Mouse (Mus musculus): Measurements from ENCODE around the gene Arsg.
A peak's percentile ranks its signal among the peaks of the same experiment; 100 is the strongest.
"Not testable (repeated sequence)": the region's sequence is repeated elsewhere in the genome, so short reads cannot be mapped to it uniquely, and the experiment has no call there.

The Arsg gene

DNA sequence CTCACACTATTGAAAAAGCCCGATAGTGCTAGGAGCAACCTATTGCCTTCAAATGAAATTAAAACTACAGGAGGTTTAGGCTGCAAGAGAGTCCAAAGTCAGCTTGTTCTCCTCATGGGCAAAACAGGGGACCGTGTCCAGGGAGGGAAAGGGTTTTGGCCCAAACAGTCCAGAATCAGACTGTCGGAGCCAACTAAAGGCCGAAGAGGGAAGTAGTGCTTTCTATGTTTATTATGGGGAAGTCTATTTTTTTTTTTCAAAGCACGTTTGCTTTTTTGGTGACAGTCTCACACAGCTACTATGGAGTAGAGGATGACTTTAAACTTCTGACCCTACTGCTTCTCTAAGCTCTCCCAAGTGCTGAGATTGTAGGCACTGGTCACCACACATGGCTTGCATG, 5.0 kb upstream of the Arsg start:
- no peak for DNase-seq (ENCODE audit: low read depth, low spot score)

DNA sequence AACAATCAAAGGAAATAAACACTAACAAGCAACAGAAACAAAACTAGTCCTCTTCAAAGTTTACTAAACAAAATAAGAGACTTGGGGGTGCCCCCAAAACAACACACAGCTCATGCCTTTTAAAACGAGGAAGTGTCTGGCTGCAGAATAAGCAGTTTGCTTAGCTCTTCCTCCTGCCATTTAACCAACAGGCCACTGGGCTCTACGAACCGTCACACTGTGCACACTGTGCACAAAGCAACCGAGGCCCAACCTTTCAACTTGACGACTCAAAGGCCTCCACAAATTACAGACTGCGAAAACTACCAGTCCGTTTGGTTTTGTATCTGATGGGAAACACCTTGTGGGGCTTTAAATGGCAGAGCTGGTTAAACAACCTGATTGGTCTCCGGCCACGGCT, 3.0 kb upstream of the Arsg start:
- DNase-seq (ENCODE audit: low read depth, low spot score): no peak

DNA sequence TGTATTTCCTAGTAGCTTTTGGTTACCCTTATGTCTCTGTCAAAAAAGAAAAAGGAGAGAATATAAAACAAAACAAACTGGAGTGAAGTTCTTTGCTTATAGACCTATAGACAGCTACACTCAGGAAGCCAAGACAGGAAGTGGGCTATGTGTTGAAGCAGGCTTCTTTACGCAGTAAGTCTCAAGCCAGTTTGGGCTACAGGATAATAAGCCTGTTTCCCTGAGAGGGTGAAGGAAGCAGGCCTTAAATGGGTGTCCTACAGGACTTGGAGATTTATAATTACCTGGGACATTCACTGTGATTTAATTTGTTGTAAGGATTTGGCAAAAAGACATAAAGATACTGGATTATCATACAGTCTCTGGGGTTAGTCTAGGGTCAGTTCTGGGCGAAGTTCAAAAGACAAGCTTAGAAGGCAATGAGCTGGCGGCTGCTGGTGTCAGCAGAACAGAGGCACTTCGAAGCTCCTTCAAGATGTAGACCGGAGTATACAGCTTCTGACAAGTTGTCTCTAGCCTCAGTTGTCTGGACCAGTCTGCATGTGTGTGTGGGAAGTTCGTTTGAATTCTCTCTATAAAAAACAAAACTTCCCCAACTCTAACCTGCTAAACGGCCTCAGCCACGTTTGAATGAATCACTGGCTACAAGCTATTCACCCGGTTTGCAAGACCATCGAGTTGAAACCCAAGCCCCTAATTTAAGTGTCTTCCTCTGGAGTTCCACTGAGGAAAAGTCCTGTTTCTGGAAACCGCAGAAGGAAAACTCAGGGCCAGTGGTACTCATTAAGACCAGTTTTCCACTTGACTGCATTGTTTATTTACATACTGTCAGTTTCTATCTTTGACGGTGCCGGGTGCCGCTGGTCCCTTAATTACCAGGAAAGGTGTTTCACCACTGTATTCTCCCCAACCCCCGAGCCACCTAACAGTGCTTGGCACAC, 2.0 kb upstream of the Arsg start:
- DNase-seq (ENCODE audit: low read depth, low spot score): no peak

- no peak for DNase-seq (ENCODE audit: low read depth, low spot score)
These were observed 943 bp upstream of the Arsg start for GRCm38 (mm10) chr11:109472171-109472691.

DNA sequence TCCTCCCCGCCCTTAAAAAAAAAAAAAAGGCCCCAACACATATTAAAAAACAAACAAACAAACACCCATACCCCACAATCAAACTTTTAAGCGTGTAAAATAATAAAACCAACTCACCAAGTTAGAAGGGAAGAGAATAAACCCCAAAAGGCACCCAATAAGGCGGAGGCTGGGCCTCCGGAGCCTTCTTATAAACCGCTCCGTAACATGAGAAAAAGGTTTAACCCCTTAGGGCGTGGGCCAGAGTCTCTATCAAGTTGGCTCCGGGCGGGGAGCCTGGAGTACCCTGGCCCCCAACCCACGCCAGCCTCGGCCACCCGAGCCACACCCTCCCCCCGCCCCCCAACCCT, 378 bp upstream of the Arsg start:
- no peak for DNase-seq (ENCODE audit: low read depth, low spot score)

DNA sequence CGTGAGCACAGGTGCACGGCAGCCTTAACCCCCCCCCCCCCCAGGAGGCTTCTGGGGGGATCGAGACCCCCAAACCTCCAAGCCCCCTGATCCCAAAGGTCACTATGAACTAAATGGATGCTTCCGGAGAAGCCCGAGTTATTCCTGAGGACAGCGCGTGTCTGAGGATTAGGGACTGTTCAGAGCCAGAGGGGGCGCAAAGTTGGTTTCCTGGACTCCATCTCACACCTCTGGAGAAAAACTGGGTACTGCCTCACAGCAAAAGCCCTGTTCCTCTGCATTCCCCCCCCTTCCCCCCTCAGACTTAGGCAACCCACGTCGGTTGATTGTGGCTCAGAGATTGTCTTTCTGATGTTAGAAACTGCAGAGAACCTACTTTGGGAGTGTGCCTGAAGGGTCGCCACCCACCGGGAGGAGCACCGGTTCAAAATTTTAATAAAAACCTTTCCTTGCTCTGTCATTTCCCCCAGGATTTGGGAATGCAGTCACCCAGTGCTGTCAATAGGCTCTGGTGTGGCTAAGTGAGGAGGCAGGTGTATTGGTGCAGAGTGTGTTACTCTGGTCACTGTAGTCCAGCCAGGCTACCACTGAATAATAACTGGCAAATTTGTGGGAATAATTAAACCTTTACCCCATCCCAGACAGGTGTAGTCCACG, 1.0 kb downstream of the Arsg start:
- peak; percentile 68 for DNase-seq (ENCODE audit: low read depth, low spot score)

DNA sequence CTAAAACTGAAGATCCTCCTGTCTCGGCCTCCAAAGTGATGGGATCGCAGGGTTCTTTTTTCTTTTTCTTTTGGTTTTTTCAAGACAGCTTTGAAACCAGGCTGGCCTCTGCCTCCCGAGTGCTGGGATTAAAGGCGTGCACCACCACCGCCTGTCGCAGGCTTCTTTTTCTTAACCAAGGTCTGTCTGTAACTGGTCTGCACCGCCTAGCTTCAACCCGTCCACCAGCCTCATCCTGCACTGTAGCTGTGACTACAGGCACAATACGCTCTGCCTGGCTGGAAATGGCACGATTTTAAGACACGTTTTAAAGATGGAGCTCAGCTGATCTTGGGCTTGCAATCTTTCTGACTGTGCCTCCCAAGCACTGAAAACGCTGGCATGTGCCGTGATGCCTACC, 1.7 kb downstream of the Arsg start:
- no peak for DNase-seq (ENCODE audit: low read depth, low spot score)

DNA sequence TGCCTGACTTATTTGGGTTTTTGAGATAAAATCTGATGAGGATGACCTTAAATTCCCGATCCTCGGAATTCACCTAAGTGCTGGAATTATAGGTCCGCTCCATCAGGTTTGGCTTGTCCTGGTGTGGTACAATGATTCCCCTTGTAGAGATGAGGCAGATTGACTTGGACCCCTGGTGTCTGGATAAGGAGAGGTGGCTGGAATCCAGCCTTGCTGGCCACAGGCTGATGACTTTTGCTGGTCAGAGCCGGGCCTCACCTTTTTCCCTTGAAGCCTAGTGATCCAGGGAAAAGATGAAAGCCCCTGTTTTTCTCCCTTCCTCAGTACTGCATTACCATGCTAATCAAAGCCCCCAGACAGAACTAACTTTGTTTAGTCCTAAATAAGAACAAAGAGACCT, 2.5 kb downstream of the Arsg start:
- no peak for DNase-seq (ENCODE audit: low read depth, low spot score)

DNA sequence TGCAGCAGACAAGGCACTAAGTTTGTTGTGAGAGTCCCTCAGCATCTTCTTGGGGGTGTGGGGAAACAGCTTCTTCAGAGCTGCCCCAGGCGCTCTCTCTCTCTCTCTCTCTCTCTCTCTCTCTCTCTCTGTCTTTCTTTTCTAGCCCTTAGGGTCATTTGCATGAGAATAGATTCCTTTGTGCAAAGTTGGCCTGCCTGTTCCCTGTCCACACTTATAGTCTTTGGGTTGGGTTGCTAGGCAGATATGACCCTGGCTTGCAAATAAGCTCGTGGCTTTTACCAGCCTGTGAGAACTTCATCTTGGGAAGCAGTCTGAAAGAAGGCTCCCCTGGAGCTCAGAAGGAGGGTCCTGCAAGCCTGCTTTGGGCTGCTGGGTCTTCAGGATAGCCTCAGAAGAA, 3.1 kb downstream of the Arsg start:
- no peak for DNase-seq (ENCODE audit: low read depth, low spot score)

DNA sequence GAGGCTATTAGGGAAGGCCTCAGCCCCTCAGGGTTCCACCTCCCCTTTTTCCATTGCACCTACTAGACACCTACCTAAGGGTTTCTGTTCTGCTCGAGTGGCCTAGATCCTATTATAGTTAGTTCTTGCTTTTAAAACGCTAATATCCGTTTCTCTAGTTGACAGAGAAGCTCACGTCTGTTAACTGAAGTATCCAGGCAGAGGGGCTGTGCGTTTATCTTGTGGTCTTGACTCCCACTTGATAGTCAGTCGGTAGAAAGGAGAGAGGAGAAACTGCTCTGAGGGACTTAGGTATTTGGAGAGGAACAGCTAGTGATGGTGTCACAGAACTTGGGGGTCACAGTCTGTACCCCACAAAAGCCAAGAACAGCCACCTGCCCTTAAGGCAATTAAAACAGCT, 3.5 kb downstream of the Arsg start:
- no peak for DNase-seq (ENCODE audit: low read depth, low spot score)

DNA sequence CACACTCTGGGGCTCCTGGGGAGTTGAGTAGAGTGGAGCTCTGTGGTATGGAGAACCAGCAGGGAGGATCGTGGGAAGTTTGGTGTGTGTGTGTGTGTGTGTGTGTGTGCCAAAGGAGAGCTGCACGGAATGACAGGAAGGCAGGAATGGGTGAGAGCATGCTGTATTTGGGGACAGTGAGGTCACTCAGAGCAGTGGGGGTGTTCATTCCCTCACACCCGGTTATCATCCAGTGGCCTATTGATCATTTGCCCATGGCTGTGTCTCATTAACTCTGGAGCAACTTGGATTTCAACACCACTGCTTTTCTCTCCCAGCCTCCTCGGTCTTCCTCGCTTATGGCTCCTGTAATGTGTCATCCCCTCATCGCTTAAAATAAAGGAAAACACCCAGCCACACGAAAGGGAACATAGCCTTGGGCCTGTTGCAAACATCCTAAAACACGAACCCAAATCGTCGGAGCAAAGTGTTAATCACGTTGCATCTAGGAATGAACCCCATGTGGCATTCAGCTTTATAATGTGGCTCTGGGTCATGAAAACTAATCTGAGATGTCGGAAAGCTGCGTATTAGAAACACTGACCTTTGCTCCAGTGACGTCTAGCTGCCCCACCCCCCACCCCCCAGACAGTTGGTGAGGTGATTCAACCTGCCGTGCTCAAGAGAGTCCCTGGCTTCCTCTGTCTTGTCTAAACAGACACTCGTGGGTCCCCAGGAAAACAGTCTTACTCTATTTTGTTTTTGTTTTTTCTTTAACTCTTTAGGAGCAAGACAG, 4.6 kb downstream of the Arsg start:
- DNase-seq (ENCODE audit: low read depth, low spot score): no peak

GRCm38 (mm10) chr11:109479575-109480285, 6.6 kb downstream of the Arsg start:
- DNase-seq (ENCODE audit: low read depth, low spot score): no peak

GRCm38 (mm10) chr11:109480440-109480839, 7.3 kb downstream of the Arsg start:
- DNase-seq (ENCODE audit: low read depth, low spot score): no peak

GRCm38 (mm10) chr11:109485398-109486045, 12.3 kb downstream of the Arsg start:
- DNase-seq (ENCODE audit: low read depth, low spot score): peak; percentile 93

DNA sequence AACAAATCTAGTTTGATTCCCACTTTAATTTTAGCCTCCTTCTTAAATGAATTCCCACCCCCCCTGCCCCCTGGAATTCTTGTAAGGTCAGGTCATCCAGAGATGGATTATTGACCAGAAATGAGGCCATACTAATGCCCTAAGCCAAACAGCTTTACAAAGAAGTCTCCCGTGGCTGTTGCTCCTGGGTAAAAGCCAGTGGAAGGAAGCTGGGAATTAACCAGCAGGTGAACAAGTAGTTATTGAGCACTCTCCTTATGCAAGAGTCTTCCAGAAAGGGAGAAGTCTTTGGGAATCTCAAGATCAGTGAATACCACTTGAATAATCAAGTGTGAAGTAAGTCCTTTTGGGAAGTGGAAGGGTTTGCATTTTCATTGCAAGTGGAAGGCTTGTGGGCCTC, 13.9 kb downstream of the Arsg start:
- no peak for DNase-seq (ENCODE audit: low read depth, low spot score)

DNA sequence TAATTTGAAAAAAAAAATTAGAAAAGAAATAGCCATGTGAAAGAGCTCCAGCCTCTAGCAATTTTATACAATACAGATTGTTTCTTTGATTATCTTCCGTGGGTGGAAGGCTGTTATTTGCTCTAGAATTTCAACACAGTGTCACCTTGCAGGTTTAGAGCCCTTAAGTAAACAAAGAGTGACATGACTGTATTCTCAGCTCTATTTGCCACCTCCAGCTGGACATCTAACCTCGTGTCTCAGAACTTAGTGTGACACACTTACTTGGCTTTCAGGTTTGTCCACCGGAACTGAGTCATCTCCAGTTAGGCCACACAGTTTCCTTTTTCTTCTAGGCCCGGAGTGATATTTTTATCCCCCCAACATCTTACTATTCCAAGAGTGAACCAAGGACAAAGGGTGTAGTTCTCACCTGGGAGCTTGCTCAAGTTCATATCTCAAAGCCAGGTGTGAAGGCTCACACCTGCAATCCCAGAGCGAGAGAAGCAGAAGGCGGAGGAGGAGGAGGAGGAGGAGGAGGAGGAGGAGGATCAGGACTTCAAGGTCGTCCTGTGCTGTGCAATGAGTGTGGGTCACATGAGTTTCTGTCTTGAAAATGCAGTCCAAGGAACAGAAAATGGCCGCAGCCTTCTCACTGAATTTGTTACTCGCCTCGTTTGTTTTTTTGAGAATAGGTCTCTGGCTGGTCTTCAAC, 15.0 kb downstream of the Arsg start:
- DNase-seq (ENCODE audit: low read depth, low spot score): no peak

GRCm38 (mm10) chr11:109489763-109490162, 16.6 kb downstream of the Arsg start:
- DNase-seq (ENCODE audit: low read depth, low spot score): no peak

DNA sequence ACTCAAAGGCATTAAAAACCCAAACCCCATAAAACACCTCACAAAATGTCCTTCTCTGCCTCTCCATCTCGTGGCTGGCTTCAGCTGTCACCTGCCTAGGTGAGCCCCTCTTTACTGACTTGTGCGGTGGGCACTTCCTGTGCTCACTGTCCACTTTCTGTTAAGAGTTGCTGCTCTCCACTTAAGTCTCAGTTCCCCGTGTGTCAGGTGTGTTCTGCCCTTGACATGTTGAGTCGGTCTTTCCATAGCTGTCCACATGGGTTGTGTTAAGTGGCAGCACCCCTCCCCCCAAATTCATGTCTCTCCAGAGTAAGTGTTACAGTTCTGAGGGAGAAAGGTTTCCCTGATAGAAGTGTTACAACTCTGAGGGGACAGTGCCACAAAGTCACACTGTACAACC, 18.7 kb downstream of the Arsg start:
- DNase-seq (ENCODE audit: low read depth, low spot score): no peak

GRCm38 (mm10) chr11:109492847-109493464, 19.8 kb downstream of the Arsg start:
- not testable (repeated sequence) for DNase-seq (ENCODE audit: low read depth, low spot score)
